8 mouse cellular contexts compared by ENCODE assay signal in the genomic region with DNA sequence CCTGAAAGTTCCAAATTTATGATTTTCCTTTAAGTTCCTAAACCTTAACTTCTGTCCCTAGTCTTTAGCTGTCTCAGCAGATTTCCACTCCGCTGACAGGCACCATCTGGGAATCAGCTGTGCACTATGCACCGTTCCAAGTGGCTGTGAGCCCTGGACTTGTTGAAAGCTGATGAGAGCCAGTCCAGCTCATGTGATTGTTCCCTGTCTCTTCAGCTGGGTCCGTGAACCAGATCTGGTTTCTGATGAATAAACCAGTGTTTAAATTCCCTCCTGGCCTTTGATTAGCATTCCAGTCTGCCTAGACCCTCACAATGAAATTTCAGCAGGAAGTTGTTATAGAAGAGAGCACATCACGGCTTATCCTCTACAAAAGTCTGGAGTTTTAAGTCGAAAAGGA. TPM values are rescaled to one million over a fixed set of nuclear protein-coding genes. Genes with fewer than 3 reads are reported as not detected.
DNase-seq lines count a peak whose midpoint lies in the region; ATAC-seq lines count a peak whose summit lies in the region.

No protein-coding gene starts in this region.

- DNase-seq in layer of hippocampus, adult 11-12 months (ENCODE audit: low spot score): peak; percentile 20
- DNase-seq in layer of hippocampus, postnatal 25 days (ENCODE audit: extremely low spot score in 1 of 2, low spot score in 1 of 2): no peak
- DNase-seq in cerebellum, postnatal 10 days: peak; percentile 70 to 74
- DNase-seq in heart, adult 8-10 months (ENCODE audit: low spot score): peak; percentile 65
- DNase-seq in lung, postnatal 4 days: peak; percentile 34 to 80
- no peak for DNase-seq in spleen, adult 18-20 months
- no peak for DNase-seq in thymus, postnatal 25 days

- H3K4me2 ChIP-seq in kidney, embryonic 15.5 days: no peak overlapping the region

- no peak overlapping the region for H3K9ac ChIP-seq in kidney, embryonic 15.5 days

- H3K27me3 ChIP-seq in kidney, embryonic 15.5 days: no peaks in the 10 kb centered on the region

- H3K36me3 ChIP-seq in kidney, embryonic 15.5 days: no peaks in the 10 kb centered on the region

- H3K4me1 ChIP-seq in kidney, embryonic 15.5 days: 0 out of 2 replicates have a peak, but pooled peaks cover 3% of the 10 kb centered on the region

- no peaks in the 10 kb centered on the region for H3K9me3 ChIP-seq in kidney, embryonic 15.5 days (replicated peaks)

- WGBS in kidney, embryonic 15.5 days: 40% methylated on average over 5 of the region's 5 CpGs

- H3K4me3 ChIP-seq in kidney, embryonic 15.5 days (replicated peaks): no peak overlapping the region

- ATAC-seq in kidney, embryonic 15.5 days (replicated peaks; ENCODE audit: low FRiP score): peak; percentile 79

- no peak overlapping the region for H3K27ac ChIP-seq in kidney, embryonic 15.5 days

RNA-seq across cellular contexts. Expression of gene Perp, which starts 28.3 kb away (rescaled TPM):
- 1 to 10 TPM; 2.9 to 3.7 TPM for total RNA-seq in layer of hippocampus, postnatal 25 days (2021)
- total RNA-seq in heart, adult 8-10 months (2022): 100 to 1,000 TPM in 1 of 4 experiments, 10 to 100 TPM in 3; 89.1 to 100 (median 90.9) TPM
- polyA plus RNA-seq in kidney, embryonic 15.5 days (2015; fragmentation: Nextera tagmentation; extraction: Ambion mirVana): 17.0 and 18.1 TPM in 2 replicates

RNA-seq across cellular contexts. Expression of gene Gm4922, which starts 30.0 kb away (rescaled TPM):
- total RNA-seq in layer of hippocampus, postnatal 25 days (2021): not detected
- not detected for total RNA-seq in heart, adult 8-10 months (2022)
- polyA plus RNA-seq in kidney, embryonic 15.5 days (2015; fragmentation: Nextera tagmentation; extraction: Ambion mirVana): not detected in 2 replicates

Comparison
In these comparisons a context has a peak if more than half of its experiments do, and no peak if none do; other contexts are left out.
1. DNase-seq: peak in layer of hippocampus, adult 11-12 months (single experiment), cerebellum, postnatal 10 days (2 of 2), heart, adult 8-10 months (single experiment) and lung, postnatal 4 days (2 of 2); none in layer of hippocampus, postnatal 25 days (0 of 2), spleen, adult 18-20 months (0 of 2) and thymus, postnatal 25 days (single experiment).
2. RNA of gene Perp, which starts 28.3 kb away (total RNA-seq): 89.1 to 100 TPM in heart, adult 8-10 months; 2.9 to 3.7 TPM in layer of hippocampus, postnatal 25 days; every median in the first group is over 10 times any median in the second.